Mouse (Mus musculus): ENCODE results near the gene Nucb1. TPM values are rescaled to one million over a fixed set of nuclear protein-coding genes. Genes with fewer than 3 reads are reported as not detected.
"Not testable (repeated sequence)": the region's sequence is repeated elsewhere in the genome, so short reads cannot be mapped to it uniquely, and the experiment has no call there.

The Nucb1 gene
- polyA plus RNA-seq, 1 experiment from 2014 or later: 238 TPM

DNA sequence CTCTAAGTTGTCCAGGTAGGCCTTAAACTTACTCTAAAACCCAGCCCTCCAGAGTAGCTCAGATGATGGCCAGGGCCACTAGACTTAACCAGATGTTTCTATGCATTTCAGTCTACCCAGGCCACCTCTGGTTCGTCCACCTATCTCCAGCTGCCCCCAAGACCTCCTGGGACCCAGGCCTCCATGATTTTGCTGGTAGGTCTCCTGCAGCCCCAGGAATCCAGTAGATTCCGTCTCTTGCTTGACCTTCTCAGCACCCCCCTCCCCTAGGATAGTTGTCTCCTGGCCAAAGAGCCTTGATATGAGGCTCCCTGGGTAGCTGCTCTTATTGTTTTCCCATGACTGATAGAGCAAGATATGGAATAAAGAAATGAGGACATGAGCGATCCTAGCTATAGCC, 28.9 kb upstream of the Nucb1 start:
- Histone ChIP-seq H3K9ac (no peak overlapping the region), H3K4me3 (no peak overlapping the region), H3K4me1 (peaks cover 8% of the 10 kb centered on the region), H3K4me2 (no peak overlapping the region), H3K9me3 (no peaks in the 10 kb centered on the region), H3K27ac (no peak overlapping the region), H3K36me3 (no peaks in the 10 kb centered on the region), H3K27me3 (no peaks in the 10 kb centered on the region)
- ATAC-seq (ENCODE audit: borderline replicate concordance, extremely low read depth, low FRiP score, low TSS enrichment): no peak
- WGBS: 85% methylated on average over 3 of the region's 3 CpGs

GRCm38 (mm10) chr7:45538163-45539041, 28.2 kb upstream of the Nucb1 start:
- H3K27ac ChIP-seq: no peak overlapping the region
- H3K9me3 ChIP-seq: no peaks in the 10 kb centered on the region
- no peaks in the 10 kb centered on the region for H3K36me3 ChIP-seq
- H3K4me2 ChIP-seq: peak overlapping the region; percentile 85
- peak overlapping the region; percentile 48 for H3K9ac ChIP-seq
- H3K27me3 ChIP-seq: no peaks in the 10 kb centered on the region
- peak overlapping the region; percentile 52 for H3K4me3 ChIP-seq
- WGBS: 4% methylated on average over 28 of the region's 29 CpGs
- H3K4me1 ChIP-seq: peaks cover 8% of the 10 kb centered on the region
- ATAC-seq (ENCODE audit: borderline replicate concordance, extremely low read depth, low FRiP score, low TSS enrichment): peak; percentile 72

- peaks cover 8% of the 10 kb centered on the region for H3K4me1 ChIP-seq
- no peaks in the 10 kb centered on the region for H3K9me3 ChIP-seq
- H3K4me2 ChIP-seq: peak overlapping the region; percentile 85
- ATAC-seq (ENCODE audit: borderline replicate concordance, extremely low read depth, low FRiP score, low TSS enrichment): no peak
- H3K4me3 ChIP-seq: peak overlapping the region; percentile 52
- no peak overlapping the region for H3K27ac ChIP-seq
- peak overlapping the region; percentile 48 for H3K9ac ChIP-seq
- H3K27me3 ChIP-seq: no peaks in the 10 kb centered on the region
- H3K36me3 ChIP-seq: no peaks in the 10 kb centered on the region
- 79% methylated on average over 10 of the region's 10 CpGs for WGBS
These were observed 27.4 kb upstream of the Nucb1 start for GRCm38 (mm10) chr7:45537602-45538001.

- Histone ChIP-seq H3K4me1 (peaks cover 11% of the 10 kb centered on the region), H3K4me3 (no peak overlapping the region), H3K36me3 (no peaks in the 10 kb centered on the region), H3K27me3 (no peaks in the 10 kb centered on the region), H3K9ac (no peak overlapping the region), H3K9me3 (no peaks in the 10 kb centered on the region), H3K27ac (no peak overlapping the region), H3K4me2 (no peak overlapping the region)
- 60% methylated on average over 1 of the region's 1 CpGs for WGBS
- ATAC-seq (ENCODE audit: borderline replicate concordance, extremely low read depth, low FRiP score, low TSS enrichment): no peak
These were observed 25.5 kb upstream of the Nucb1 start for GRCm38 (mm10) chr7:45535676-45536075.

- Histone ChIP-seq H3K9ac (no peak overlapping the region; the same call in 1 of the 2 replicates), H3K27ac (no peak overlapping the region), H3K4me3 (no peak overlapping the region), H3K27me3 (no peaks in the 10 kb centered on the region), H3K4me1 (peaks cover 20% of the 10 kb centered on the region), H3K36me3 (no peaks in the 10 kb centered on the region), H3K9me3 (no peaks in the 10 kb centered on the region), H3K4me2 (no peak overlapping the region)
- 46% methylated on average over 2 of the region's 2 CpGs for WGBS
- no peak for ATAC-seq (ENCODE audit: borderline replicate concordance, extremely low read depth, low FRiP score, low TSS enrichment)
These were observed 20.4 kb upstream of the Nucb1 start for GRCm38 (mm10) chr7:45530643-45531042.

- Histone ChIP-seq H3K4me3 (no peak overlapping the region), H3K4me1 (peaks cover 30% of the 10 kb centered on the region), H3K36me3 (no peaks in the 10 kb centered on the region), H3K9ac (no peak overlapping the region), H3K27me3 (no peaks in the 10 kb centered on the region), H3K4me2 (peak overlapping the region; percentile 1; the same call in 1 of the 2 replicates), H3K27ac (peak overlapping the region; percentile 19; the same call in 1 of the 2 replicates), H3K9me3 (no peaks in the 10 kb centered on the region)
- 8% methylated on average over 6 of the region's 6 CpGs for WGBS
- ATAC-seq (ENCODE audit: borderline replicate concordance, extremely low read depth, low FRiP score, low TSS enrichment): no peak
These were observed 19.3 kb upstream of the Nucb1 start for GRCm38 (mm10) chr7:45529461-45529860.

- peak overlapping the region; percentile 85; the same call in 1 of the 2 replicates for H3K27ac ChIP-seq
- H3K36me3 ChIP-seq; H3K4me2 ChIP-seq; H3K27me3 ChIP-seq; H3K9ac ChIP-seq; ATAC-seq (ENCODE audit: borderline replicate concordance, extremely low read depth, low FRiP score, low TSS enrichment); H3K9me3 ChIP-seq: not testable (repeated sequence)
- H3K4me3 ChIP-seq: 0 out of 2 replicates have a peak overlapping the region, but pooled peaks have one; percentile 84
- H3K4me1 ChIP-seq: peaks cover 48% of the 10 kb centered on the region
- WGBS: 91% methylated on average over 6 of the region's 6 CpGs
These were observed 17.0 kb upstream of the Nucb1 start for GRCm38 (mm10) chr7:45527169-45527568.

- 18% methylated on average over 7 of the region's 7 CpGs for WGBS
- ATAC-seq (ENCODE audit: borderline replicate concordance, extremely low read depth, low FRiP score, low TSS enrichment): no peak
- Histone ChIP-seq H3K27ac (peak overlapping the region; percentile 85), H3K4me3 (peak overlapping the region; percentile 84), H3K27me3 (no peaks in the 10 kb centered on the region), H3K9ac (peak overlapping the region; percentile 92), H3K36me3 (peaks cover 4% of the 10 kb centered on the region; the same call in 1 of the 2 replicates), H3K9me3 (no peaks in the 10 kb centered on the region), H3K4me2 (peak overlapping the region; percentile 71), H3K4me1 (peaks cover 50% of the 10 kb centered on the region)
These were observed 16.4 kb upstream of the Nucb1 start for GRCm38 (mm10) chr7:45526474-45527120.

GRCm38 (mm10) chr7:45525809-45526473, 15.7 kb upstream of the Nucb1 start, which contains the start of the genes Ppp1r15a and Plekha4:
Gene Ppp1r15a, minus strand, starts transcription at chr7:45526268.
Gene Plekha4, plus strand, starts transcription at chr7:45526330.
- WGBS: under 1% methylated on average over 54 of the region's 54 CpGs
- peak within 1 kb of the TSS; percentile 92 for H3K9ac ChIP-seq
- peaks cover 55% of the 10 kb centered on the region for H3K4me1 ChIP-seq

GRCm38 (mm10) chr7:45524841-45525621, 14.8 kb upstream of the Nucb1 start:
- ATAC-seq (ENCODE audit: borderline replicate concordance, extremely low read depth, low FRiP score, low TSS enrichment): no peak
- H3K36me3 ChIP-seq: peaks cover 4% of the 10 kb centered on the region; the same call in 1 of the 2 replicates
- H3K4me3 ChIP-seq: peak overlapping the region; percentile 84
- H3K4me1 ChIP-seq: peaks cover 46% of the 10 kb centered on the region
- H3K4me2 ChIP-seq: peak overlapping the region; percentile 71
- 9% methylated on average over 12 of the region's 12 CpGs for WGBS
- H3K9ac ChIP-seq: peak overlapping the region; percentile 92
- no peaks in the 10 kb centered on the region for H3K27me3 ChIP-seq
- no peaks in the 10 kb centered on the region for H3K9me3 ChIP-seq
- H3K27ac ChIP-seq: peak overlapping the region; percentile 85

More at GRCm38 (mm10) chr7:45525809-45526473, 15.7 kb upstream of the Nucb1 start, which contains the start of the genes Ppp1r15a and Plekha4:
- peak within 1 kb of the TSS; percentile 85 for H3K27ac ChIP-seq
- peak within 1 kb of the TSS; percentile 84 for H3K4me3 ChIP-seq
- peaks cover 4% of the 10 kb centered on the region; the same call in 1 of the 2 replicates for H3K36me3 ChIP-seq
- no peaks in the 10 kb centered on the region for H3K27me3 ChIP-seq
- ATAC-seq (ENCODE audit: borderline replicate concordance, extremely low read depth, low FRiP score, low TSS enrichment): peak; percentile 75
- no peaks in the 10 kb centered on the region for H3K9me3 ChIP-seq
- peak within 1 kb of the TSS; percentile 71 for H3K4me2 ChIP-seq
